Mouse (Mus musculus): ENCODE results near the gene Slc2a9.
A peak's percentile ranks its signal among the peaks of the same experiment; 100 is the strongest.
"Not testable (repeated sequence)": the region's sequence is repeated elsewhere in the genome, so short reads cannot be mapped to it uniquely, and the experiment has no call there.

The Slc2a9 gene

GRCm38 (mm10) chr5:38500043-38500442, 2.9 kb downstream of the Slc2a9 start:
- DNase-seq (ENCODE audit: low spot score in 2 of 2), result no peak

- DNase-seq (ENCODE audit: low spot score in 2 of 2), result no peak
Observed at GRCm38 (mm10) chr5:38499316-38499811, 3.6 kb downstream of the Slc2a9 start.

GRCm38 (mm10) chr5:38498479-38498878, 4.5 kb downstream of the Slc2a9 start:
- DNase-seq (ENCODE audit: low spot score in 2 of 2), result no peak

- DNase-seq (ENCODE audit: low spot score in 2 of 2), result no peak
Observed at GRCm38 (mm10) chr5:38496491-38497057, 6.4 kb downstream of the Slc2a9 start.

- DNase-seq (ENCODE audit: low spot score in 2 of 2), result no peak
Observed at GRCm38 (mm10) chr5:38493890-38494289, 9.1 kb downstream of the Slc2a9 start.

GRCm38 (mm10) chr5:38491763-38492162, 11.2 kb downstream of the Slc2a9 start:
- DNase-seq (ENCODE audit: low spot score in 2 of 2), result no peak

- no peak for DNase-seq (ENCODE audit: low spot score in 2 of 2)
Observed at GRCm38 (mm10) chr5:38489739-38490138, 13.2 kb downstream of the Slc2a9 start.

GRCm38 (mm10) chr5:38488673-38489615, 14.0 kb downstream of the Slc2a9 start:
- no peak for DNase-seq (ENCODE audit: low spot score in 2 of 2)

- no peak for DNase-seq (ENCODE audit: low spot score in 2 of 2)
Observed at GRCm38 (mm10) chr5:38488026-38488425, 14.9 kb downstream of the Slc2a9 start.

GRCm38 (mm10) chr5:38487247-38487646, 15.7 kb downstream of the Slc2a9 start:
- DNase-seq (ENCODE audit: low spot score in 2 of 2), result no peak

GRCm38 (mm10) chr5:38485946-38486345, 17.0 kb downstream of the Slc2a9 start:
- no peak for DNase-seq (ENCODE audit: low spot score in 2 of 2)

- no peak for DNase-seq (ENCODE audit: low spot score in 2 of 2)
Observed at GRCm38 (mm10) chr5:38483518-38484110, 19.3 kb downstream of the Slc2a9 start.

GRCm38 (mm10) chr5:38480822-38481707, 21.9 kb downstream of the Slc2a9 start:
- DNase-seq (ENCODE audit: low spot score in 2 of 2), result no peak

GRCm38 (mm10) chr5:38479908-38480725, 22.8 kb downstream of the Slc2a9 start:
- DNase-seq (ENCODE audit: low spot score in 2 of 2), result peak; percentile 50 to 58

- DNase-seq (ENCODE audit: low spot score in 2 of 2), result not testable (repeated sequence)
Observed at GRCm38 (mm10) chr5:38479545-38479907, 23.4 kb downstream of the Slc2a9 start.

GRCm38 (mm10) chr5:38479027-38479426, 23.9 kb downstream of the Slc2a9 start:
- DNase-seq (ENCODE audit: low spot score in 2 of 2), result peak in 1 of 2 experiments; percentile 58

- DNase-seq (ENCODE audit: low spot score in 2 of 2), result peak in 1 of 2 experiments; percentile 53
Observed at GRCm38 (mm10) chr5:38477731-38478445, 25.1 kb downstream of the Slc2a9 start.

GRCm38 (mm10) chr5:38476861-38477565, 25.9 kb downstream of the Slc2a9 start:
- DNase-seq (ENCODE audit: low spot score in 2 of 2), result peak in 1 of 2 experiments; percentile 66

GRCm38 (mm10) chr5:38470881-38471280, 32.1 kb downstream of the Slc2a9 start:
- DNase-seq (ENCODE audit: low spot score in 2 of 2), result peak in 1 of 2 experiments; percentile 25

Measured in urinary bladder, postnatal 4 days (tissue).